Comparison of ENCODE assay signal across 15 mouse cellular contexts in the genomic region with DNA sequence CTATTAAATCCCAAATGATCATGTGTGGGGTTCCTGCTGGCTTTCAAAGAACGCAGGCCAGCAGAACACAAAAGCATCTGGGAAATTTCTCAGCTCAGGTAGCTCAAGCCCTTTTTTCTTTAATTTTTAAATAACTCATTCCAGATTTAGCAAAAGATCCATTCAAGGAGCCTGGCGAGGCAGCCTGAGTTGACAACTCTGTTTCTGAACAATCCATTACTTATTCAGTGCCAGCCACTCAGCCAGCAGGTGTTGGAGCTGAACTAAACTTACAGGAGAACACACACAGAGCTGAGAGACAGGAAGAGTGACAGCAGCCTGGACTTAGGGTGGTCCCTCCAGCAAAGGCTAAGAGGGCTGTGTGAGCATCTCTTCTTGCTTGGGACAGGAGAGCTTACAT.
"Had no signal": no experiment of that assay in that cellular context is flagged by ENCODE, and none has a peak within 500 bp of the region (broad histone marks: within the 10 kb centered on the region; RNA-seq: fewer than 3 reads in every experiment).

No protein-coding gene starts in this region.

- DNase-seq: kidney, adult 9 months; kidney, postnatal 36 days; layer of hippocampus, adult 9-11 months; layer of hippocampus, postnatal 36 days; left cerebral cortex, postnatal 4 days; lung, adult 2 months; lung, postnatal 36 days; spleen, adult 18-20 months; thymus, adult 18-20 months; thymus, postnatal 14 days had no signal

- H3K9ac ChIP-seq: limb, embryonic 13.5 days; liver, embryonic 14.5 days; midbrain, embryonic 13.5 days had no signal

- H3K27me3 ChIP-seq: midbrain, embryonic 13.5 days had no signal

- H3K9me3 ChIP-seq: limb, embryonic 13.5 days; midbrain, embryonic 13.5 days had no signal

- H3K4me2 ChIP-seq: limb, embryonic 13.5 days; midbrain, embryonic 13.5 days had no signal

- H3K27ac ChIP-seq: kidney, postnatal 0 days; limb, embryonic 13.5 days; liver, embryonic 14.5 days; midbrain, embryonic 13.5 days had no signal

- H3K4me3 ChIP-seq: limb, embryonic 13.5 days; midbrain, embryonic 13.5 days had no signal

- H3K36me3 ChIP-seq: limb, embryonic 13.5 days; midbrain, embryonic 13.5 days had no signal

- ATAC-seq: lung, postnatal 0 days; midbrain, embryonic 13.5 days had no signal
